Mouse (Mus musculus): ENCODE measurements around the gene Phlpp1. TPM values are rescaled to one million over a fixed set of nuclear protein-coding genes. Genes with fewer than 3 reads are reported as not detected.

Gene Phlpp1
- polyA plus RNA-seq, 1 experiment from 2014 or later = 7.8 TPM

- ATAC-seq (ENCODE audit: low FRiP score) = no peak
- no peaks in the 10 kb centered on the region for H3K36me3 ChIP-seq
- 90% methylated on average over 1 of the region's 1 CpGs for WGBS
- no peak overlapping the region for H3K4me2 ChIP-seq
- H3K27ac ChIP-seq (replicated peaks) = no peak overlapping the region
- no peaks in the 10 kb centered on the region for H3K9me3 ChIP-seq (replicated peaks)
- H3K4me3 ChIP-seq (replicated peaks) = no peak overlapping the region
- H3K4me1 ChIP-seq = no peaks in the 10 kb centered on the region
- no peak overlapping the region for H3K9ac ChIP-seq (replicated peaks)
- no peaks in the 10 kb centered on the region for H3K27me3 ChIP-seq (replicated peaks)
Observed at GRCm38 (mm10) chr1:106257176-106257575, 85.6 kb downstream of the Phlpp1 start.

- H3K9me3 ChIP-seq (replicated peaks) = no peaks in the 10 kb centered on the region
- H3K4me2 ChIP-seq = no peak overlapping the region
- H3K4me3 ChIP-seq (replicated peaks) = no peak overlapping the region
- H3K27ac ChIP-seq (replicated peaks) = no peak overlapping the region
- no peak for ATAC-seq (ENCODE audit: low FRiP score)
- H3K9ac ChIP-seq (replicated peaks) = no peak overlapping the region
- H3K36me3 ChIP-seq = no peaks in the 10 kb centered on the region
- no peaks in the 10 kb centered on the region for H3K27me3 ChIP-seq (replicated peaks)
- 94% methylated on average over 6 of the region's 6 CpGs for WGBS
- peaks cover 14% of the 10 kb centered on the region for H3K4me1 ChIP-seq
Observed at GRCm38 (mm10) chr1:106268028-106268799, 96.7 kb downstream of the Phlpp1 start.

GRCm38 (mm10) chr1:106269337-106269736 is 97.8 kb downstream of the Phlpp1 start:
- H3K27ac ChIP-seq (replicated peaks) = no peak overlapping the region
- peaks cover 23% of the 10 kb centered on the region for H3K4me1 ChIP-seq
- no peak overlapping the region for H3K9ac ChIP-seq (replicated peaks)
- WGBS = 27% methylated on average over 4 of the region's 4 CpGs
- no peaks in the 10 kb centered on the region for H3K9me3 ChIP-seq (replicated peaks)
- no peak overlapping the region for H3K4me2 ChIP-seq
- no peak for ATAC-seq (ENCODE audit: low FRiP score)
- H3K36me3 ChIP-seq = no peaks in the 10 kb centered on the region
- no peak overlapping the region for H3K4me3 ChIP-seq (replicated peaks)
- H3K27me3 ChIP-seq (replicated peaks) = no peaks in the 10 kb centered on the region

- Histone ChIP-seq H3K9ac (replicated peaks) (no peak overlapping the region), H3K9me3 (replicated peaks) (no peaks in the 10 kb centered on the region), H3K4me3 (replicated peaks) (no peak overlapping the region), H3K36me3 (no peaks in the 10 kb centered on the region), H3K4me2 (no peak overlapping the region), H3K4me1 (peaks cover 44% of the 10 kb centered on the region), H3K27ac (replicated peaks) (no peak overlapping the region; the same call in 1 of the 2 replicates), H3K27me3 (replicated peaks) (no peaks in the 10 kb centered on the region)
- no peak for ATAC-seq (ENCODE audit: low FRiP score)
- 50% methylated on average over 2 of the region's 2 CpGs for WGBS
Observed at GRCm38 (mm10) chr1:106272916-106273315, 101.4 kb downstream of the Phlpp1 start.

GRCm38 (mm10) chr1:106273801-106274200 is 102.2 kb downstream of the Phlpp1 start:
- H3K36me3 ChIP-seq = no peaks in the 10 kb centered on the region
- no peak overlapping the region for H3K27ac ChIP-seq (replicated peaks)
- H3K4me2 ChIP-seq = no peak overlapping the region
- WGBS = 76% methylated on average over 6 of the region's 6 CpGs
- H3K4me1 ChIP-seq = peaks cover 44% of the 10 kb centered on the region
- H3K9me3 ChIP-seq (replicated peaks) = no peaks in the 10 kb centered on the region
- H3K27me3 ChIP-seq (replicated peaks) = no peaks in the 10 kb centered on the region
- H3K4me3 ChIP-seq (replicated peaks) = no peak overlapping the region
- no peak for ATAC-seq (ENCODE audit: low FRiP score)
- H3K9ac ChIP-seq (replicated peaks) = no peak overlapping the region

- peaks cover 46% of the 10 kb centered on the region for H3K4me1 ChIP-seq
- no peaks in the 10 kb centered on the region for H3K36me3 ChIP-seq
- H3K27ac ChIP-seq (replicated peaks) = peak overlapping the region; percentile 41; the same call in 1 of the 2 replicates
- ATAC-seq (ENCODE audit: low FRiP score) = peak; percentile 63
- no peaks in the 10 kb centered on the region for H3K9me3 ChIP-seq (replicated peaks)
- H3K9ac ChIP-seq (replicated peaks) = no peak overlapping the region
- H3K4me2 ChIP-seq = peak overlapping the region; percentile 22; the same call in 1 of the 2 replicates
- 34% methylated on average over 10 of the region's 10 CpGs for WGBS
- H3K4me3 ChIP-seq (replicated peaks) = no peak overlapping the region
- no peaks in the 10 kb centered on the region for H3K27me3 ChIP-seq (replicated peaks)
Observed at GRCm38 (mm10) chr1:106274561-106275001, 103.0 kb downstream of the Phlpp1 start.

- Histone ChIP-seq H3K9ac (replicated peaks) (no peak overlapping the region), H3K4me3 (replicated peaks) (no peak overlapping the region), H3K4me2 (no peak overlapping the region), H3K27me3 (replicated peaks) (no peaks in the 10 kb centered on the region), H3K4me1 (peaks cover 46% of the 10 kb centered on the region), H3K27ac (replicated peaks) (0 out of 2 replicates have a peak overlapping the region, but pooled peaks have one; percentile 41), H3K9me3 (replicated peaks) (no peaks in the 10 kb centered on the region), H3K36me3 (no peaks in the 10 kb centered on the region)
- 90% methylated on average over 4 of the region's 4 CpGs for WGBS
- no peak for ATAC-seq (ENCODE audit: low FRiP score)
Observed at GRCm38 (mm10) chr1:106275142-106275541, 103.6 kb downstream of the Phlpp1 start.

- H3K4me2 ChIP-seq = no peak overlapping the region
- H3K9ac ChIP-seq (replicated peaks) = no peak overlapping the region
- 74% methylated on average over 7 of the region's 7 CpGs for WGBS
- H3K4me3 ChIP-seq (replicated peaks) = no peak overlapping the region
- H3K4me1 ChIP-seq = peaks cover 46% of the 10 kb centered on the region
- ATAC-seq (ENCODE audit: low FRiP score) = no peak
- H3K27ac ChIP-seq (replicated peaks) = no peak overlapping the region
- H3K36me3 ChIP-seq = no peaks in the 10 kb centered on the region
- no peaks in the 10 kb centered on the region for H3K9me3 ChIP-seq (replicated peaks)
- no peaks in the 10 kb centered on the region for H3K27me3 ChIP-seq (replicated peaks)
Observed at GRCm38 (mm10) chr1:106275731-106276130, 104.2 kb downstream of the Phlpp1 start.

GRCm38 (mm10) chr1:106276824-106277223 is 105.3 kb downstream of the Phlpp1 start:
- H3K9ac ChIP-seq (replicated peaks) = no peak overlapping the region
- 73% methylated on average over 1 of the region's 1 CpGs for WGBS
- no peaks in the 10 kb centered on the region for H3K36me3 ChIP-seq
- H3K27ac ChIP-seq (replicated peaks) = no peak overlapping the region
- H3K4me1 ChIP-seq = peaks cover 44% of the 10 kb centered on the region
- H3K4me2 ChIP-seq = no peak overlapping the region
- no peaks in the 10 kb centered on the region for H3K9me3 ChIP-seq (replicated peaks)
- no peak for ATAC-seq (ENCODE audit: low FRiP score)
- H3K27me3 ChIP-seq (replicated peaks) = no peaks in the 10 kb centered on the region
- no peak overlapping the region for H3K4me3 ChIP-seq (replicated peaks)

- Histone ChIP-seq H3K9me3 (replicated peaks) (no peaks in the 10 kb centered on the region), H3K27ac (replicated peaks) (no peak overlapping the region)
- WGBS = 46% methylated on average over 4 of the region's 4 CpGs
Observed at GRCm38 (mm10) chr1:106277286-106277685, 105.7 kb downstream of the Phlpp1 start.

GRCm38 (mm10) chr1:106278552-106279060 is 107.1 kb downstream of the Phlpp1 start:
- no peak overlapping the region for H3K9ac ChIP-seq (replicated peaks)
- no peaks in the 10 kb centered on the region for H3K9me3 ChIP-seq (replicated peaks)
- H3K4me3 ChIP-seq (replicated peaks) = no peak overlapping the region
- H3K27ac ChIP-seq (replicated peaks) = no peak overlapping the region
- no peak for ATAC-seq (ENCODE audit: low FRiP score)
- H3K4me1 ChIP-seq = peaks cover 29% of the 10 kb centered on the region
- H3K36me3 ChIP-seq = no peaks in the 10 kb centered on the region
- H3K4me2 ChIP-seq = no peak overlapping the region
- no peaks in the 10 kb centered on the region for H3K27me3 ChIP-seq (replicated peaks)
- 81% methylated on average over 5 of the region's 5 CpGs for WGBS

More at GRCm38 (mm10) chr1:106277286-106277685, 105.7 kb downstream of the Phlpp1 start:
- no peak overlapping the region for H3K4me3 ChIP-seq (replicated peaks)
- peaks cover 40% of the 10 kb centered on the region for H3K4me1 ChIP-seq
- ATAC-seq (ENCODE audit: low FRiP score) = no peak
- H3K9ac ChIP-seq (replicated peaks) = no peak overlapping the region
- H3K4me2 ChIP-seq = no peak overlapping the region
- no peaks in the 10 kb centered on the region for H3K27me3 ChIP-seq (replicated peaks)
- no peaks in the 10 kb centered on the region for H3K36me3 ChIP-seq

Measured in neural tube, embryonic 15.5 days (tissue).